Mouse (Mus musculus) lung, embryonic 15.5 days (tissue): ENCODE data around the gene Ncf1. TPM values are rescaled to one million over a fixed set of nuclear protein-coding genes. Genes with fewer than 3 reads are reported as not detected.

Experiments
- ATAC-seq: fragments of 200-750 bp; cut with Nextera tagmentation; 2 replicates; pipeline ENCODE4 v1.8.0; 2017; ENCODE audit warnings: moderate number of reproducible peaks, borderline replicate concordance; ENCODE audit not compliant: low FRiP score, low TSS enrichment; ENCODE audit errors: extremely low read depth
- H3K27ac ChIP-seq: fragments of 300-500 bp; sonication (generic); 2 replicates; pipeline ENCODE4 v1.5.1; 2015; ENCODE audit warnings: moderate library complexity, mild to moderate bottlenecking, inconsistent platforms
- H3K27me3 ChIP-seq: fragments of 300-500 bp; sonication (generic); 2 replicates; pipeline ENCODE4 v1.6.1; 2015; ENCODE audit warnings: inconsistent platforms
- H3K36me3 ChIP-seq: fragments of 300-500 bp; sonication (generic); 2 replicates; pipeline ENCODE4 v1.6.1; 2015; ENCODE audit warnings: inconsistent platforms
- H3K4me1 ChIP-seq: fragments of 300-500 bp; sonication (generic); 2 replicates; pipeline ENCODE4 v1.6.1; 2015; ENCODE audit warnings: inconsistent platforms
- H3K4me2 ChIP-seq: fragments of 300-500 bp; sonication (generic); 2 replicates; pipeline ENCODE4 v1.6.1; 2015; ENCODE audit warnings: inconsistent platforms, mild to moderate bottlenecking, moderate library complexity
- H3K4me3 ChIP-seq: fragments of 300-500 bp; sonication (generic); 2 replicates; pipeline ENCODE4 v1.5.1; 2015; ENCODE audit warnings: mild to moderate bottlenecking, inconsistent platforms
- H3K9ac ChIP-seq: fragments of 300-500 bp; sonication (generic); 2 replicates; pipeline ENCODE4 v1.6.1; 2015; ENCODE audit warnings: inconsistent platforms
- H3K9me3 ChIP-seq: fragments of 300-500 bp; sonication (generic); 2 replicates; pipeline ENCODE4 v1.6.1; 2016; ENCODE audit warnings: inconsistent platforms
- WGBS: fragments of 180-500 bp; shearing (Covaris S2); methylation state at CpG from one replicate; pipeline ENCODE4 v1.1.7; 2015; 5-methylcytosine and 5-hydroxymethylcytosine counted together
- polyA plus RNA-seq: library from polyadenylated mRNA; unstranded; fragments of >200 nt; fragmentation: Nextera tagmentation; extraction: Ambion mirVana; gene quantifications from 2 replicates; pipeline ENCODE4 v1.2.1, GENCODE M21; 2015

Ncf1 gene
- polyA plus RNA-seq, 1 experiment from 2014 or later = 7.8 TPM

- peaks cover 7% of the 10 kb centered on the region; the same call in 1 of the 2 replicates for H3K36me3 ChIP-seq
- WGBS = 90% methylated on average over 8 of the region's 8 CpGs
These were observed 59.3 kb downstream of the Ncf1 start for GRCm38 (mm10) chr5:134170167-134170566.

More at GRCm38 (mm10) chr5:134170167-134170566, 59.3 kb downstream of the Ncf1 start:
- no peak overlapping the region for H3K27ac ChIP-seq
- no peak overlapping the region for H3K4me2 ChIP-seq
- H3K27me3 ChIP-seq = no peaks in the 10 kb centered on the region
- ATAC-seq = no peak
- H3K9me3 ChIP-seq = no peaks in the 10 kb centered on the region
- no peak overlapping the region for H3K4me3 ChIP-seq
- peaks cover 7% of the 10 kb centered on the region for H3K4me1 ChIP-seq
- no peak overlapping the region for H3K9ac ChIP-seq

Other genes starting within 250 kb of the Ncf1 start
- gene Castor2, start 129.9 kb downstream of the Ncf1 start, polyA plus RNA-seq = 3.3 and 3.7 TPM in 2 replicates
- gene Rcc1l, start 52.9 kb downstream of the Ncf1 start, polyA plus RNA-seq = 30.2 and 30.3 TPM in 2 replicates
- 7.6 and 10.1 TPM in 2 replicates for gene Gtf2ird2, start 45.6 kb downstream of the Ncf1 start, polyA plus RNA-seq
- gene Gtf2i, start 85.1 kb upstream of the Ncf1 start, polyA plus RNA-seq = 160 and 168 TPM in 2 replicates
- 75.2 and 78.0 TPM in 2 replicates for gene Gtf2ird1, start 227.1 kb upstream of the Ncf1 start, polyA plus RNA-seq